Mouse (Mus musculus) kidney, embryonic 14.5 days (tissue): Measurements from ENCODE around the gene Atg2a. TPM values are rescaled to one million over a fixed set of nuclear protein-coding genes. Genes with fewer than 3 reads are reported as not detected.

ENCODE experiments used
- ATAC-seq: fragments of 200-750 bp; cut with Nextera tagmentation; 2 replicates; pipeline ENCODE4 v1.8.0; 2017; ENCODE audit warnings: moderate number of reproducible peaks, mild to moderate bottlenecking, moderate TSS enrichment, moderate library complexity; ENCODE audit not compliant: low FRiP score, low TSS enrichment
- H3K27ac ChIP-seq: fragments of 300-500 bp; sonication (generic); 2 replicates; pipeline ENCODE4 v1.5.1; 2014; ENCODE audit warnings: low read depth, mild to moderate bottlenecking, low read length, moderate library complexity, mixed read lengths
- H3K27me3 ChIP-seq: fragments of 300-500 bp; sonication (generic); 2 replicates; pipeline ENCODE4 v1.6.1; 2014; ENCODE audit warnings: mild to moderate bottlenecking, low read length; ENCODE audit not compliant: control insufficient read depth, insufficient read depth
- H3K36me3 ChIP-seq: fragments of 300-500 bp; sonication (generic); 2 replicates; pipeline ENCODE4 v1.6.1; 2014; ENCODE audit warnings: low read length, mixed read lengths; ENCODE audit not compliant: control insufficient read depth, insufficient read depth
- H3K4me1 ChIP-seq: fragments of 300-500 bp; sonication (generic); 2 replicates; pipeline ENCODE4 v1.6.1; 2014; ENCODE audit warnings: low read length, mixed read lengths; ENCODE audit not compliant: control insufficient read depth, insufficient read depth
- H3K4me2 ChIP-seq: fragments of 300-500 bp; sonication (generic); replicated peaks from 2 replicates; pipeline ENCODE4 v1.6.1; 2014; ENCODE audit warnings: low read depth, mild to moderate bottlenecking, low read length
- H3K4me3 ChIP-seq: fragments of 300-500 bp; sonication (generic); 2 replicates; pipeline ENCODE4 v1.5.1; 2014; ENCODE audit warnings: mild to moderate bottlenecking, low read length
- H3K9ac ChIP-seq: fragments of 300-500 bp; sonication (generic); 2 replicates; pipeline ENCODE4 v1.6.1; 2014; ENCODE audit warnings: low read depth, mild to moderate bottlenecking, low read length, moderate library complexity
- H3K9me3 ChIP-seq: fragments of 300-500 bp; sonication (generic); 2 replicates; pipeline ENCODE4 v1.6.1; 2016; ENCODE audit warnings: low read length; ENCODE audit not compliant: control insufficient read depth
- WGBS: fragments of 180-500 bp; shearing (Covaris S2); extraction: QIAGEN DNeasy Blood & Tissue Kit; methylation state at CpG from one replicate; pipeline ENCODE4 v1.1.7; 2014; 5-methylcytosine and 5-hydroxymethylcytosine counted together
- polyA plus RNA-seq: library from polyadenylated mRNA; unstranded; fragments of >200 nt; fragmentation: Nextera tagmentation; extraction: Ambion mirVana; gene quantifications from 2 replicates; pipeline ENCODE4 v1.2.1, GENCODE M21; 2014

Gene Atg2a
- polyA plus RNA-seq, 1 experiment from 2014 or later = 12.4 TPM

GRCm38 (mm10) chr19:6240725-6241124, 743 bp upstream of the Atg2a start:
- H3K36me3 ChIP-seq = peaks cover 14% of the 10 kb centered on the region
- WGBS = 35% methylated on average over 5 of the region's 5 CpGs
- H3K4me2 ChIP-seq = peak overlapping the region; percentile 17; the same call in 1 of the 2 replicates
- ATAC-seq = no peak
- peaks cover 14% of the 10 kb centered on the region for H3K4me1 ChIP-seq
- H3K4me3 ChIP-seq = peak overlapping the region; percentile 82
- peak overlapping the region; percentile 9; the same call in 1 of the 2 replicates for H3K27ac ChIP-seq
- H3K9me3 ChIP-seq = no peaks in the 10 kb centered on the region
- no peaks in the 10 kb centered on the region for H3K27me3 ChIP-seq
- H3K9ac ChIP-seq = peak overlapping the region; percentile 8; the same call in 1 of the 2 replicates

GRCm38 (mm10) chr19:6242281-6242680, 813 bp downstream of the Atg2a start:
- H3K27me3 ChIP-seq = no peaks in the 10 kb centered on the region
- H3K4me3 ChIP-seq = peak overlapping the region; percentile 82
- H3K4me2 ChIP-seq = peak overlapping the region; percentile 82
- no peak overlapping the region for H3K27ac ChIP-seq
- no peaks in the 10 kb centered on the region for H3K9me3 ChIP-seq
- peak; percentile 17 for ATAC-seq
- H3K36me3 ChIP-seq = peaks cover 28% of the 10 kb centered on the region
- WGBS = 0% methylated on average over 4 of the region's 4 CpGs
- peaks cover 14% of the 10 kb centered on the region for H3K4me1 ChIP-seq
- peak overlapping the region; percentile 87 for H3K9ac ChIP-seq

GRCm38 (mm10) chr19:6243226-6243625, 1.8 kb downstream of the Atg2a start:
- H3K4me3 ChIP-seq = no peak overlapping the region
- ATAC-seq = no peak
- H3K4me1 ChIP-seq = peaks cover 14% of the 10 kb centered on the region
- 86% methylated on average over 5 of the region's 5 CpGs for WGBS
- peaks cover 38% of the 10 kb centered on the region for H3K36me3 ChIP-seq
- H3K9ac ChIP-seq = no peak overlapping the region
- H3K27me3 ChIP-seq = no peaks in the 10 kb centered on the region
- H3K4me2 ChIP-seq = no peak overlapping the region
- H3K27ac ChIP-seq = no peak overlapping the region
- no peaks in the 10 kb centered on the region for H3K9me3 ChIP-seq

GRCm38 (mm10) chr19:6245806-6246205, 4.3 kb downstream of the Atg2a start:
- Histone ChIP-seq H3K4me3 (no peak overlapping the region), H3K27me3 (no peaks in the 10 kb centered on the region), H3K9ac (no peak overlapping the region), H3K9me3 (no peaks in the 10 kb centered on the region), H3K27ac (no peak overlapping the region), H3K4me2 (no peak overlapping the region), H3K36me3 (peaks cover 54% of the 10 kb centered on the region), H3K4me1 (peaks cover 12% of the 10 kb centered on the region)
- 59% methylated on average over 1 of the region's 1 CpGs for WGBS
- no peak for ATAC-seq

GRCm38 (mm10) chr19:6247526-6248300, 6.2 kb downstream of the Atg2a start:
- peaks cover 72% of the 10 kb centered on the region for H3K36me3 ChIP-seq
- 94% methylated on average over 29 of the region's 29 CpGs for whole genome bisulfite sequencing
- H3K27ac ChIP-seq = no peak overlapping the region
- peaks cover 4% of the 10 kb centered on the region for H3K4me1 ChIP-seq
- no peak overlapping the region for H3K4me3 ChIP-seq
- H3K9me3 ChIP-seq = no peaks in the 10 kb centered on the region
- ATAC-seq = no peak
- no peaks in the 10 kb centered on the region for H3K27me3 ChIP-seq
- no peak overlapping the region for H3K4me2 ChIP-seq
- no peak overlapping the region for H3K9ac ChIP-seq

- Histone ChIP-seq H3K4me2 (no peak overlapping the region), H3K27me3 (no peaks in the 10 kb centered on the region), H3K27ac (no peak overlapping the region), H3K36me3 (peaks cover 89% of the 10 kb centered on the region), H3K9ac (no peak overlapping the region), H3K4me1 (no peaks in the 10 kb centered on the region), H3K4me3 (no peak overlapping the region), H3K9me3 (no peaks in the 10 kb centered on the region)
- no peak for ATAC-seq
- 87% methylated on average over 4 of the region's 4 CpGs for WGBS
Observed at GRCm38 (mm10) chr19:6253021-6253420, 11.6 kb downstream of the Atg2a start.

GRCm38 (mm10) chr19:6260428-6260827, 19.0 kb downstream of the Atg2a start:
- H3K27me3 ChIP-seq = no peaks in the 10 kb centered on the region
- H3K4me2 ChIP-seq = no peak overlapping the region
- 64% methylated on average over 2 of the region's 2 CpGs for WGBS
- H3K4me1 ChIP-seq = no peaks in the 10 kb centered on the region
- H3K27ac ChIP-seq = no peak overlapping the region
- H3K36me3 ChIP-seq = peaks cover 55% of the 10 kb centered on the region
- no peak overlapping the region for H3K4me3 ChIP-seq
- H3K9ac ChIP-seq = no peak overlapping the region
- no peak for ATAC-seq
- H3K9me3 ChIP-seq = no peaks in the 10 kb centered on the region; the same call in 1 of the 2 replicates

GRCm38 (mm10) chr19:6260946-6261345, 19.5 kb downstream of the Atg2a start:
- no peak overlapping the region for H3K9ac ChIP-seq
- H3K4me3 ChIP-seq = no peak overlapping the region
- ATAC-seq = no peak
- H3K36me3 ChIP-seq = peaks cover 49% of the 10 kb centered on the region
- H3K4me1 ChIP-seq = no peaks in the 10 kb centered on the region
- no peaks in the 10 kb centered on the region; the same call in 1 of the 2 replicates for H3K9me3 ChIP-seq
- H3K27me3 ChIP-seq = no peaks in the 10 kb centered on the region
- 86% methylated on average over 4 of the region's 4 CpGs for whole genome bisulfite sequencing
- no peak overlapping the region for H3K27ac ChIP-seq
- no peak overlapping the region for H3K4me2 ChIP-seq

GRCm38 (mm10) chr19:6261379-6261778, 19.9 kb downstream of the Atg2a start:
- no peaks in the 10 kb centered on the region for H3K4me1 ChIP-seq
- H3K9ac ChIP-seq = no peak overlapping the region
- H3K4me2 ChIP-seq = no peak overlapping the region
- H3K27me3 ChIP-seq = no peaks in the 10 kb centered on the region
- no peak for ATAC-seq
- no peaks in the 10 kb centered on the region; the same call in 1 of the 2 replicates for H3K9me3 ChIP-seq
- no peak overlapping the region for H3K4me3 ChIP-seq
- no peak overlapping the region for H3K27ac ChIP-seq
- H3K36me3 ChIP-seq = peaks cover 45% of the 10 kb centered on the region
- 92% methylated on average over 14 of the region's 14 CpGs for WGBS
